Mouse (Mus musculus) cerebellum, adult 2 months (tissue): ENCODE results near the gene Palb2.

ENCODE experiments used
- CTCF ChIP-seq: fragments of 200-500 bp; IDR thresholded peaks from 2 replicates; pipeline ENCODE4 v1.5.1; 2011; ENCODE audit warnings: low read depth, mild to moderate bottlenecking, control low read depth, low read length, moderate library complexity, borderline replicate concordance; ENCODE audit not compliant: insufficient read depth
- POLR2A ChIP-seq: fragments of 200-500 bp; IDR thresholded peaks from 2 replicates; pipeline ENCODE4 v1.6.1; 2011; ENCODE audit warnings: low read length, control low read depth, borderline replicate concordance; ENCODE audit not compliant: insufficient read depth

- no peak for TF ChIP-seq POLR2A
- no peak for TF ChIP-seq CTCF
Measured at GRCm38 (mm10) chr7:122167203-122167602, 34.4 kb upstream of the Palb2 start.
